Mouse (Mus musculus) megakaryocyte, embryonic 14.5 days (primary cell): Measurements from ENCODE around the gene Epm2aip1.

ENCODE experiments used
- FLI1 ChIP-seq: IDR thresholded peaks from 2 replicates; pipeline ENCODE4 v1.6.1; 2012; ENCODE audit warnings: low read length, inconsistent platforms, mixed read lengths
- GATA1 ChIP-seq: IDR thresholded peaks from 3 replicates; pipeline ENCODE4 v1.6.1; 2012; ENCODE audit warnings: mixed read lengths, low read length, inconsistent platforms, borderline replicate concordance

DNA sequence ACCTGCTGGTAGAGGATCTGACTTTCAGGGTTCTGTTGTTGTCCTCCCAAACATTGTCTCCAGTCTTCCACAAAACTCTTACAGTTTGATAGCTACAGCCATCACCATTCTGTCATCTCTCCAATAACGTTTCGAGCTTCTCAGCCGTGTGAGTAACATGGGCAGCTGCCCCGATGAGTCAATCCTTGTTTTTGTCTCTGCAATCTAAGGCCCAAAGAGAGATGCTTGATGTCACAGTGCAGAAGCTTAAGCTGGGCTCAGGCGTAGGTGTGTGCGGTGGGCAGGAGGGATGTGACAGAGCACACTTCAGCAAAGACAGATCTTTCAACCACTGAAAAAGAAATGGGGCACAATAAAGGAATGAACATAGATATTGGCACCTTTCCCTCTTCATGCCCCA is 32.3 kb downstream of the Epm2aip1 start:
- TF ChIP-seq GATA1 (no peak), FLI1 (no peak)
